Mouse (Mus musculus): ENCODE measurements at regions not wholly inside any gene's neighbourhood (a gene's known extent, or its start where the extent isn't known, plus 50 kb on each side); places are given as distances from the start of the nearest gene placed in this dataset.

- no peak for ATAC-seq (ENCODE audit: low TSS enrichment)
These were observed 72.0 kb upstream of the Arglu1 start for GRCm38 (mm10) chr8:8762354-8762753.

GRCm38 (mm10) chr8:8758283-8758682 lies 68.0 kb upstream of the Arglu1 start:
- no peak for ATAC-seq (ENCODE audit: low TSS enrichment)

GRCm38 (mm10) chr8:8751208-8751607 lies 60.9 kb upstream of the Arglu1 start:
- ATAC-seq (ENCODE audit: low TSS enrichment), result no peak

- ATAC-seq (ENCODE audit: low TSS enrichment), result no peak
These were observed 56.4 kb upstream of the Arglu1 start for GRCm38 (mm10) chr8:8746691-8747090.

- ATAC-seq (ENCODE audit: low TSS enrichment), result no peak
These were observed 55.4 kb upstream of the Arglu1 start for GRCm38 (mm10) chr8:8745615-8746285.
